Mouse (Mus musculus) thymus, adult 2 months (tissue): ENCODE results near the gene Mtnr1a.

ENCODE experiments used
- CTCF ChIP-seq: fragments of 200-500 bp; IDR thresholded peaks from 2 replicates; pipeline ENCODE4 v1.5.1; 2012; ENCODE audit warnings: mild to moderate bottlenecking, control low read depth, low read length, moderate library complexity, borderline replicate concordance; ENCODE audit not compliant: control insufficient read depth, poor library complexity, insufficient read depth; ENCODE audit errors: extremely low read depth
- POLR2A ChIP-seq: fragments of 200-500 bp; IDR thresholded peaks from 2 replicates; pipeline ENCODE4 v1.6.1; 2012; ENCODE audit warnings: mild to moderate bottlenecking, low read length, control low read depth, moderate library complexity; ENCODE audit not compliant: control insufficient read depth, poor library complexity, insufficient read depth; ENCODE audit errors: extremely low read depth

- no peak for TF ChIP-seq POLR2A
- TF ChIP-seq CTCF = no peak
Observed at GRCm38 (mm10) chr8:45125680-45126079, 56.7 kb downstream of the Mtnr1a start.
